Mouse (Mus musculus) liver, embryonic 15.5 days (tissue): ENCODE measurements around the gene Ccm2. TPM values are rescaled to one million over a fixed set of nuclear protein-coding genes. Genes with fewer than 3 reads are reported as not detected.

ENCODE experiments used
- ATAC-seq: fragments of 200-750 bp; cut with Nextera tagmentation; 2 replicates; pipeline ENCODE4 v1.8.0; 2017; ENCODE audit warnings: moderate number of reproducible peaks, mild to moderate bottlenecking, moderate library complexity; ENCODE audit not compliant: insufficient read depth
- H3K27ac ChIP-seq: fragments of 300-500 bp; sonication (generic); replicated peaks from 2 replicates; pipeline ENCODE4 v1.5.1; 2015; ENCODE audit warnings: mild to moderate bottlenecking, inconsistent platforms
- H3K27me3 ChIP-seq: fragments of 300-500 bp; sonication (generic); 2 replicates; pipeline ENCODE4 v1.6.1; 2015; ENCODE audit warnings: mild to moderate bottlenecking, inconsistent platforms
- H3K36me3 ChIP-seq: fragments of 300-500 bp; sonication (generic); replicated peaks from 2 replicates; pipeline ENCODE4 v1.6.1; 2015; ENCODE audit warnings: moderate library complexity, mild to moderate bottlenecking, inconsistent platforms
- H3K4me1 ChIP-seq: fragments of 300-500 bp; sonication (generic); replicated peaks from 2 replicates; pipeline ENCODE4 v1.6.1; 2015; ENCODE audit warnings: inconsistent platforms
- H3K4me2 ChIP-seq: fragments of 300-500 bp; sonication (generic); 2 replicates; pipeline ENCODE4 v1.6.1; 2015; ENCODE audit warnings: moderate library complexity, mild to moderate bottlenecking, inconsistent platforms
- H3K4me3 ChIP-seq: fragments of 300-500 bp; sonication (generic); replicated peaks from 2 replicates; pipeline ENCODE4 v1.5.1; 2015; ENCODE audit warnings: mild to moderate bottlenecking, inconsistent platforms
- H3K9ac ChIP-seq: fragments of 300-500 bp; sonication (generic); 2 replicates; pipeline ENCODE4 v1.6.1; 2015; ENCODE audit warnings: moderate library complexity, mild to moderate bottlenecking, inconsistent platforms
- H3K9me3 ChIP-seq: fragments of 300-500 bp; sonication (generic); replicated peaks from 2 replicates; pipeline ENCODE4 v1.6.1; 2016; ENCODE audit warnings: inconsistent platforms
- WGBS: fragments of 180-500 bp; shearing (Covaris S2); methylation state at CpG from one replicate; pipeline ENCODE4 v1.1.7; 2015; ENCODE audit warnings: mixed read lengths; ENCODE audit not compliant: insufficient replicate concordance; 5-methylcytosine and 5-hydroxymethylcytosine counted together
- polyA plus RNA-seq: library from polyadenylated mRNA; unstranded; fragments of >200 nt; fragmentation: Nextera tagmentation; extraction: Ambion mirVana; gene quantifications from 2 replicates; pipeline ENCODE4 v1.2.1, GENCODE M21; 2015

Gene Ccm2
- polyA plus RNA-seq = 40.1 and 43.9 TPM in 2 replicates

DNA sequence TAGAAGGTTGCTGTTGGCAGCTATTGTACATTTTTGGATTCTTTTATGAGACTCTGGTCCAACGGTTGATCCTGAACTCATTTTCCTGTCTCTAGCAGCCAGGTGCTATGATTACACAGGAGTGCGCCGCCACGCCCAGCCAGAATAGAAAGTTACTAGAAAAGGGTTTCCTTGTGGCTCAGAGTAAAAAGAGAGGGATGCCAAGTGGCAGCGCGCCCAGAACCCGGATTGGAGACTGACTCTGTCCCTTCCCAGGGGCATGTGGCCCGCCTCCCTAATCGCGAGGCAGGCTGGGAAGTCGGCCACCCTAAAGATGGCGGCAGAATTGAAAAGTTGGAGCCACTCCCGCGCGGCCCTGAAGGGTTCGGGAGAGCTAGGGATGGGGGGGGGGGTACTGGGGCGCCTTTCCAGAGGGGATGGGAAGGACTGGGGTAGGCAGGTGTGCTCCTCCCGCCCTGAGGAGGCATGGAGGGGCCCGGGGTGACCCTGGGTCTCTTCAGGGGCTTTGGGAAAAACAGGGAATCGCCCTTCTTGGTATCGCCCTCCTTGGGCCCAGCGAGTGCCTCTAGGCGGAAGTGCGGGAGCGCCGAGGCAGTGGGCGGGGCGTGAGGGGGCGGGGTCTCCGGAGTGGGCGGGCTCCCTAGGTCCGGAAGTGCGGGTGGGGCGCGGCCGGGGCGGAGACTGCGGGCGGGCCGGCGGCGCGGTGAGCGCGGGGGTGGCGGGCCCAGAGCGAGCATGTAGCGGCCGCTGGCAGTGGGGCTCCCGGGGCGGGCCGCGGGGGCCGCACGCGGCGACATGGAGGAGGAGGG, at the start of gene Ccm2:
TSS of gene Ccm2 (plus strand) at position 683 of the 809 bp plus-strand sequence.
- H3K4me3 ChIP-seq = peak within 1 kb of the TSS; percentile 84
- ATAC-seq = peak; percentile 97
- H3K36me3 ChIP-seq = peaks cover 19% of the 10 kb centered on the region
- no peaks in the 10 kb centered on the region for H3K9me3 ChIP-seq
- peaks cover 41% of the 10 kb centered on the region for H3K4me1 ChIP-seq
- peak within 1 kb of the TSS; percentile 91 for H3K9ac ChIP-seq
- WGBS = 2% methylated on average over 39 of the region's 57 CpGs
- H3K27me3 ChIP-seq = no peaks in the 10 kb centered on the region
- peak within 1 kb of the TSS; percentile 98 for H3K27ac ChIP-seq
- H3K4me2 ChIP-seq = peak within 1 kb of the TSS; percentile 91

DNA sequence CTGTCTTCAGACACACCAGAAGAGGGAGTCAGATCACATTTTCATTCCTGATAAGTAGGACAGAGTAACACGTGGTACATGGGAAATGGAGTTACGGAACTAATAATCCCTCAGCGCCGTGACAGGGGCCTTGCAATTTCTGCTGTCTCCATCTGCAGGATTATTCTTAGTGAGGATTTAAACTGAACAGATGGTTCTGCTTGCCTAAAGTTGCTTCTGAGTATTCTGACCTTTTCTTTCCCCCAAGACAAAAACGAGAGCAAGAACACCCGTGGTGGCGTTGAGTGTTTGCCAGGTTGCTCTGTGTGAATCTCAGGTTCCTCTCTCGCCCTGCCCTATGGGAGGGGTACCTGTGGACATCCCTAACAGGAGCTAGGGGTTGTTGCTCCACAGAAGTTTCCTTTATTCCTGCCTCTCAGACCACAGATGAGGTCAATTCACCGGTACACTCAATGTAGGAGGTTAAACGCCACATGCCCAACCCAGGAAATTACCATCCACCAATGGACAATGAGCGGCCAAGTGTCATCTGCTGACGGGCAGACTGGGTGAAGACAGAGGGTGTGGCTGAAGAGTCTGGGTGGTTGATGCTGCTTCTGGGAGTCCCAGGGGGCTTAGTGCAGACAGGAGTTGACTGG, 49.3 kb upstream of the Ccm2 start:
- H3K27ac ChIP-seq = no peak overlapping the region
- no peak overlapping the region for H3K4me2 ChIP-seq
- no peaks in the 10 kb centered on the region for H3K36me3 ChIP-seq
- 70% methylated on average over 12 of the region's 12 CpGs for WGBS
- H3K4me3 ChIP-seq = no peak overlapping the region
- no peaks in the 10 kb centered on the region for H3K4me1 ChIP-seq
- no peak overlapping the region for H3K9ac ChIP-seq
- ATAC-seq = no peak
- H3K9me3 ChIP-seq = no peaks in the 10 kb centered on the region
- H3K27me3 ChIP-seq = no peaks in the 10 kb centered on the region

DNA sequence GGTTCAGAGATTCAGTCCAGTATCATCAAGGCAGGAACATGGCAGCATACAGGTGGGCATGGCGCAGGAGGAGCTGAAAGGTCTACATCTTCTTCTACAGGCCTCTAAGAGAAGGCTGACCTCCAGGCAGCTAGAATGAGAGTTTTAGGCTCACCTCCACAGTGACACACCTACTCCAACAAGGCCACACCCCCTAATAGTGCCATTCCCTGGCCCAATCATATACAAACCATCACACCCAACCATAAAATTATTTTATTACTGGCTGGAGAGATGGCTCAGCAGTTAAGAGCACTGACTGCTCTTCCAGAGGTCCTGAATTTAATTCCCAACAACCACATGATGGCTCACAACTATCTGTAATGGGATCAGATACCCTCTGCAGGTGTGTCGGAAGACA, 44.2 kb upstream of the Ccm2 start:
- H3K27me3 ChIP-seq = no peaks in the 10 kb centered on the region
- H3K9ac ChIP-seq = no peak overlapping the region
- no peaks in the 10 kb centered on the region for H3K9me3 ChIP-seq
- ATAC-seq = no peak
- H3K4me1 ChIP-seq = no peaks in the 10 kb centered on the region
- H3K4me2 ChIP-seq = no peak overlapping the region
- H3K27ac ChIP-seq = no peak overlapping the region
- 76% methylated on average over 2 of the region's 2 CpGs for WGBS
- 0 out of 2 replicates have a peak, but pooled peaks cover 4% of the 10 kb centered on the region for H3K36me3 ChIP-seq
- H3K4me3 ChIP-seq = no peak overlapping the region

DNA sequence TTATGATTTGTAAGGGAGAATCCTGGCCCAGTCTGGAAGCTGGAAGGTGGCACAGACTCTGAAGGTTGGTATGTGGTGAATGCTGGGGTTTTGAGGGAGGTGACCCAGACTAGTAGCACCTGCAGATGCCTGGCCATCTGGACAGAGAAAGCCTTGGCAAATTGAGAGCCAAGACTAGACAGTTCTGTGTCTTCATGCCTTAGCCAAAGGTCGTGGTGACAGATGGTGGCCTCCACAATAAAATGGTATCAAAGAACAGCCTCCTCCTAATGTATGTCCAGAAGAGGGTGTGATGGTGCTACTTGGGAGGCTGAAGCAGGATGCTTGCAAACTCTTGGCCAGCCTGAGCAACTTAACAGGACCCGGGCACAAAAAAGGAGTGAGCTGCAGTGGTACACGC, 42.5 kb upstream of the Ccm2 start:
- 49% methylated on average over 3 of the region's 3 CpGs for WGBS
- no peak overlapping the region for H3K4me2 ChIP-seq

DNA sequence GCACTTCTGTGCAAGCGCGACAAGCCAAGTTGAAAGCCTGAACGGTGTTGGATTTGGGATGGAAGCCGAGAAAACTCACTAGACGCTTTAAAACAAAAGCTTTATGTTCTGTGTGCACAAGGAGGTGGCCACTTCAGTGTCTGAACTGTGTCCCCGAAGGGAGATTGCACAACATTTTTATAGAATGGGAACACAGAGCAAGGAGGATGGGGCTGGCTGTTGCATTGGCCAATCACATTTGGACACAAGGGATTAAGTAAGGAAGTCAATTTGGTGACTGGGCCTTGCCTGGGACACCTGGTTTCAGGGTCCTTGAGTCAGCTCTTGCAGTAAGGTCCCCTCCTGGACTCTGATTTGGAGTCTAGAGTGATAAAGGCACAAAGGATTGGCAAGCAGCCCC, 42.0 kb upstream of the Ccm2 start:
- Histone ChIP-seq H3K9ac (no peak overlapping the region), H3K27me3 (no peaks in the 10 kb centered on the region), H3K36me3 (0 out of 2 replicates have a peak, but pooled peaks cover 4% of the 10 kb centered on the region), H3K4me2 (no peak overlapping the region), H3K4me3 (no peak overlapping the region), H3K4me1 (no peaks in the 10 kb centered on the region), H3K9me3 (no peaks in the 10 kb centered on the region), H3K27ac (no peak overlapping the region)
- WGBS = 55% methylated on average over 6 of the region's 6 CpGs
- ATAC-seq = 0 out of 2 replicates have a peak, but pooled peaks have one; percentile 51

More for the DNA sequence above, 42.5 kb upstream of the Ccm2 start:
- no peak for ATAC-seq
- H3K27ac ChIP-seq = no peak overlapping the region
- 0 out of 2 replicates have a peak, but pooled peaks cover 4% of the 10 kb centered on the region for H3K36me3 ChIP-seq
- H3K4me1 ChIP-seq = no peaks in the 10 kb centered on the region
- H3K9me3 ChIP-seq = no peaks in the 10 kb centered on the region
- no peak overlapping the region for H3K4me3 ChIP-seq
- no peaks in the 10 kb centered on the region for H3K27me3 ChIP-seq
- H3K9ac ChIP-seq = no peak overlapping the region

DNA sequence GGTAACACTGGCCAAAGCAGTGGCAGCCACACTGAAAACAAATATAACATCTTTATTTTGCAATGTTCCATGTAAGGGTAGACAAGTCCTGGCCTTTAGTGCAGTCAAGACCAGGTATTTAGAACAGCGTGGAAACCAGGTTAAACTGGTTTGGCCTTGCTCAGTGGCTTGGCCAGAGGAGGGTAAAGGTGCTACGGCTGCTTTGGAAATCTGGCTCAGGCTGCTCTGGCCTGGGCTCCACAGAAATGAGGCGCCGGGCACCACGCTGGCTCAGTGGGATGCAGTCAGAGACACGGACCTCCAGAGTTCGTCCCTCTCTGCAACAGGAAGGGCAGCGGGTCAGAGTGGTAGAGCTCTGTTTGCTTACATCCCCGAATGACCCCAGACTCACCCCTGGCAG, 40.2 kb upstream of the Ccm2 start:
- Histone ChIP-seq H3K4me3 (no peak overlapping the region), H3K4me2 (no peak overlapping the region), H3K27ac (no peak overlapping the region), H3K4me1 (no peaks in the 10 kb centered on the region), H3K9me3 (no peaks in the 10 kb centered on the region), H3K9ac (no peak overlapping the region), H3K27me3 (no peaks in the 10 kb centered on the region), H3K36me3 (0 out of 2 replicates have a peak, but pooled peaks cover 4% of the 10 kb centered on the region)
- 72% methylated on average over 9 of the region's 9 CpGs for WGBS
- ATAC-seq = no peak

DNA sequence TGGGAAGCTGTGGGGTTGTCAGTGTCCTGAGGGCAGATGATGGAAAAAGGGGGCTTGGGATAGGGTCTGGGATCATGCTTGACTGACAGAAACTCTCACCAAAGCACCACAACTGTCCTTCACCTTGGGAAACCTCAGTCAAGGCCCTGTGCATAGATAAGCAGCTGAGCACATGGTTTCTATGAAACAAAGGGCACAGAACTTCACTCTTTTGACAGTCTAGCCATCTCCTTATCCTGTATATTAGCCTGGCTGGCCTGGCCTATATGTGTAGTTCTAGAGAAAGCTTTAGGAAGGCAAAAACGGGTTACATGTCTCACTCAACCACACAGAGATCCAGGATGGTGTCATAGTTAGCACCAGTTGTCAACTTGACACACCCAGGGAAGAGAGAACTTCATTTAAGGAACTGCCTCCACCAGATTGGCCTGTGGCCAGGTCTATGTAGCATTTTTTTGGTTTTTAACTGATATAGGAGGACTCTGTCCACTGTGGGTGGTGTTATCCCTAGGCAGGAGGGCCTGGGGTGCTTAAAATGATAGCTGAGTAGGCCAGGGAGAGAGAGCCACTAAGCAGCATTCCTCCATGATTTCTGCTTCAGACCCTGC, 38.3 kb upstream of the Ccm2 start:
- Histone ChIP-seq H3K4me3 (no peak overlapping the region), H3K9me3 (no peaks in the 10 kb centered on the region), H3K4me2 (no peak overlapping the region), H3K27ac (no peak overlapping the region), H3K9ac (no peak overlapping the region), H3K27me3 (no peaks in the 10 kb centered on the region), H3K4me1 (no peaks in the 10 kb centered on the region), H3K36me3 (0 out of 2 replicates have a peak, but pooled peaks cover 3% of the 10 kb centered on the region)
- no peak for ATAC-seq
- 23% methylated on average over 1 of the region's 1 CpGs for WGBS

DNA sequence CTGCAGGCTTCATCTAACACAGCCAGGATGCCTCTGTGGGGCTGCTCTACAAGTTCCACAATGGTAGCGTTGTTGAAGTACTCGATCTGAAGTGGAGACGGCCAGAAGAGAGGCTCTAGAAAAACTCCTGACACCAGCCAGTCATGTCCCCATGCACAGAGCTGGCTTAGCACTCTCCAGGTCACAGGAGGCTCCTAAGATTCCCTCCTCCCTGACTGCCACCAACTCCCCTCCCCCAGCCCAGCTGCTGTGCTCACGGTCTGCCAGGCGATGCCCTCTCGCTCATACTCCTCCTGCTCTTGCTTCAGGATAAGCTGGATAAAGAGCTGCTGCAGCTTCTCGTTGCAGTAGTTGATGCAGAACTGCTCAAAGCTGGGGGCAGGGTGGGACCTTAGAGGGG, 31.9 kb upstream of the Ccm2 start:
- no peak overlapping the region for H3K27ac ChIP-seq
- ATAC-seq = no peak
- peaks cover 7% of the 10 kb centered on the region for H3K4me1 ChIP-seq
- WGBS = 67% methylated on average over 7 of the region's 7 CpGs
- no peaks in the 10 kb centered on the region for H3K9me3 ChIP-seq
- no peaks in the 10 kb centered on the region for H3K27me3 ChIP-seq
- H3K36me3 ChIP-seq = peaks cover 10% of the 10 kb centered on the region; the same call in 1 of the 2 replicates
- no peak overlapping the region for H3K4me3 ChIP-seq
- H3K4me2 ChIP-seq = no peak overlapping the region
- H3K9ac ChIP-seq = no peak overlapping the region

DNA sequence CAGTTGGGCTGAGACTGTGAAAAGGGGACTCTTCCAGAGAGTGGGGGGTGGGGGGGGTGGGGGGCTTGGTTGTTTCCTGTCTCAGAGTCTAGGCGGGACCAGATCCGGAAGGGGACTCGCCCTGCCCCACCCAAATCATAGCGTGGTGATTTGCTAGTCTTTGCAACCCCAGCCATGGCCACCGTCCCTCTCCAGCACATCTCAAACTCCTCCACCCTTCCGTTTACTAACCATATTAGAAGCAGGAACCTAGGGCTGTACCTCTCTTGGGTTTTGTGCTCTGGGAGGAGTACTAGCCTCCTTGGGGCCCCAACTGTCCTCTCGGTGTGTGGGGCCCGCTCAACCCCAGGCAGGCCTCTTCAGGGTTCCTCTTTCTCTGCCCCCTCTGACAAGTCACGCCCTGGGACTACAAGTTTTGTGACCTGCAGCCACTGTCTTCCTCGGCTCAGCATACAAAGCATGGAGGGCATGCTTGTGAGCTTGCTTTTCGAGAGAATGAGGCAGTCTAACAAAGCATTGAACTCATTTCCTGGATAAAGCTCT, 27.1 kb upstream of the Ccm2 start:
- H3K36me3 ChIP-seq = peaks cover 20% of the 10 kb centered on the region
- peak overlapping the region; percentile 45 for H3K4me2 ChIP-seq
- peak overlapping the region; percentile 67 for H3K27ac ChIP-seq
- H3K9ac ChIP-seq = no peak overlapping the region
- ATAC-seq = peak; percentile 25
- WGBS = 16% methylated on average over 11 of the region's 11 CpGs
- H3K4me1 ChIP-seq = peaks cover 15% of the 10 kb centered on the region
- no peaks in the 10 kb centered on the region for H3K27me3 ChIP-seq
- no peaks in the 10 kb centered on the region for H3K9me3 ChIP-seq
- peak overlapping the region; percentile 44 for H3K4me3 ChIP-seq

DNA sequence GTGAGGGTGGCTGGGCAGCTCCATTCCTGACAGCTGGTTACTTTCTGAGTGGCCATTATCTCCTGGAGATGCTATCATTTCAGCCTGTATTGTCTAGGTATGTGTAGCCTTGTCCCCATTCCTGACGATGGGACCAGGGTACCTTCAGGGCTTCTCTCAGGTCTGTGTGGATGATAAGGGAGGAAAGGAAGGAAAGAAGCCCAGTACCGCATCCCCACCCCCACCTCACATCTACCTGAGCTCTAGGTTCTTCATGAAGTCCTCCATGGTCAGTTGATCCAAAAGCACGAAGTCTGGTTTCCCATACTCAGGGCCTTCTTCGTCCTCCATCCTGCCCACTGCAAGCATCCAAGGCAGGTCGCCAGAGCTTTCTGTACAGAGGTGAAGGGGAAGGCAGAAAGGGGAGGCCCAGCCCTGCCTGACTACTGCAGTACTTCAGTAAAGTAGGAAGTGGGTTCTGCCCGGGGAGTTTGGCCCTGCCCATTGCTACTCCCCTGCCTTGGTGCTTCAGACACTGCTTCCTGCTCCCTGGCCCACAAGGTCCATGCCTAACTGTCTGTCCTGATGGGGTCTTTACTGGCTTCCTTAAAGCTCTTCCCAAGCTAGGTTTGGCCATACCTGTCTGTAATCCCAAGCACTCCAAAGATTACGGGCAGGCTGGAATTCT, 26.0 kb upstream of the Ccm2 start, which contains the start of gene Myo1g:
TSS of gene Myo1g (minus strand) at position 459 of the 667 bp plus-strand sequence.
- Histone ChIP-seq H3K27ac (peak within 1 kb of the TSS; percentile 67), H3K4me3 (peak within 1 kb of the TSS; percentile 44), H3K4me2 (peak within 1 kb of the TSS; percentile 45), H3K9me3 (no peaks in the 10 kb centered on the region), H3K9ac (no peak within 1 kb of the TSS; the same call in 1 of the 2 replicates), H3K36me3 (peaks cover 31% of the 10 kb centered on the region), H3K4me1 (peaks cover 17% of the 10 kb centered on the region), H3K27me3 (no peaks in the 10 kb centered on the region)
- ATAC-seq = no peak
- 21% methylated on average over 7 of the region's 7 CpGs for WGBS
